ENCODE assay signal across 29 mouse cellular contexts in genomic region chr6:145916401-145916800, GRCm38 (mm10). TPM values are rescaled to one million over a fixed set of nuclear protein-coding genes. Genes with fewer than 3 reads are reported as not detected.
A peak's percentile ranks its signal among the peaks of the same experiment; 100 is the strongest.
DNase-seq lines count a peak whose midpoint lies in the region; ATAC-seq and TF ChIP-seq lines count a peak whose summit lies in the region.
"Had no signal": no experiment of that assay in that cellular context is flagged by ENCODE, and none has a peak within 500 bp of the region (broad histone marks: within the 10 kb centered on the region; RNA-seq: fewer than 3 reads in every experiment).

No protein-coding gene starts in this region.

- no peaks in the 10 kb centered on the region for H3K27me3 ChIP-seq in forebrain, embryonic 14.5 days (replicated peaks; ENCODE audit: control insufficient read depth, insufficient read depth, low read length)
- H3K27me3 ChIP-seq in forebrain, postnatal 0 days (ENCODE audit: insufficient read depth, low read length) = no peaks in the 10 kb centered on the region
- H3K27me3 ChIP-seq: embryonic facial prominence, embryonic 13.5 days; hindbrain, embryonic 13.5 days; intestine, embryonic 15.5 days had no signal

- no peak overlapping the region for H3K27ac ChIP-seq in forebrain, embryonic 14.5 days (ENCODE audit: low read depth, low read length)
- H3K27ac ChIP-seq in forebrain, postnatal 0 days (ENCODE audit: low read depth, low read length) = no peak overlapping the region
- H3K27ac ChIP-seq: embryonic facial prominence, embryonic 10.5 days; embryonic facial prominence, embryonic 13.5 days; heart, embryonic 10.5 days; hindbrain, embryonic 10.5 days; hindbrain, embryonic 13.5 days; intestine, embryonic 15.5 days had no signal

- H3K9ac ChIP-seq in forebrain, embryonic 14.5 days (ENCODE audit: low read length) = no peak overlapping the region
- no peak overlapping the region for H3K9ac ChIP-seq in forebrain, postnatal 0 days
- H3K9ac ChIP-seq: embryonic facial prominence, embryonic 13.5 days; hindbrain, embryonic 13.5 days; intestine, embryonic 15.5 days had no signal

- peak; percentile 65 for ATAC-seq in forebrain, embryonic 14.5 days
- ATAC-seq in forebrain, postnatal 0 days = peak; percentile 69
- ATAC-seq: CD4-positive, CD25-positive, alpha-beta regulatory T cell, adult 4 months; hindbrain, embryonic 16.5 days; intestine, embryonic 15.5 days had no signal

- peak; percentile 24 for DNase-seq in retina, postnatal 1 day
- DNase-seq in retina, embryonic 14.5 days (ENCODE audit: low spot score) = no peak
- peak; percentile 20 for DNase-seq in brain, embryonic 18.5 days (ENCODE audit: low read depth, low spot score)
- peak; percentile 58 for DNase-seq in forebrain, embryonic 14.5 days (ENCODE audit: low spot score)
- no peak for DNase-seq in forebrain, postnatal 0 days
- DNase-seq in ovary, postnatal 14 days (ENCODE audit: low spot score) = no peak
- no peak for DNase-seq in thymus, postnatal 10 days (ENCODE audit: low spot score in 2 of 2)
- DNase-seq in heart, adult 8-10 months (ENCODE audit: low spot score) = no peak
- DNase-seq: adrenal gland, adult 8-10 months; adrenal gland, postnatal 25 days; cerebellum, adult 11-12 months; cerebellum, adult 8-10 months; cerebellum, postnatal 10 days; cerebellum, postnatal 36 days; embryo, embryonic 11 days; gastrocnemius, postnatal 25 days; heart, adult 18-20 months; heart, postnatal 36 days; kidney, adult 11 months had no signal

- no peak overlapping the region for H3K4me2 ChIP-seq in forebrain, embryonic 14.5 days (ENCODE audit: low read length)
- H3K4me2 ChIP-seq in forebrain, postnatal 0 days (ENCODE audit: low read depth) = no peak overlapping the region
- H3K4me2 ChIP-seq: embryonic facial prominence, embryonic 13.5 days; hindbrain, embryonic 13.5 days; intestine, embryonic 15.5 days had no signal

- H3K9me3 ChIP-seq in forebrain, embryonic 14.5 days (replicated peaks; ENCODE audit: control insufficient read depth, low read length) = no peaks in the 10 kb centered on the region
- no peaks in the 10 kb centered on the region for H3K9me3 ChIP-seq in forebrain, postnatal 0 days (ENCODE audit: low read length)
- H3K9me3 ChIP-seq: embryonic facial prominence, embryonic 10.5 days; embryonic facial prominence, embryonic 13.5 days; heart, embryonic 10.5 days; hindbrain, embryonic 10.5 days; hindbrain, embryonic 13.5 days; intestine, embryonic 15.5 days had no signal

- no peaks in the 10 kb centered on the region for H3K36me3 ChIP-seq in forebrain, embryonic 14.5 days (ENCODE audit: control insufficient read depth, insufficient read depth, low read length)
- no peaks in the 10 kb centered on the region for H3K36me3 ChIP-seq in forebrain, postnatal 0 days (ENCODE audit: insufficient read depth)
- H3K36me3 ChIP-seq: embryonic facial prominence, embryonic 10.5 days; embryonic facial prominence, embryonic 13.5 days; heart, embryonic 10.5 days; hindbrain, embryonic 10.5 days; hindbrain, embryonic 13.5 days; intestine, embryonic 15.5 days had no signal

- no peak for TF ChIP-seq CTCF in forebrain, postnatal 0 days (IDR thresholded peaks at IDR 0.05; ENCODE audit: low read depth)

- peaks cover 4% of the 10 kb centered on the region; the same call in 1 of the 2 replicates for H3K4me1 ChIP-seq in forebrain, embryonic 14.5 days (ENCODE audit: control insufficient read depth, insufficient read depth, low read length)
- no peaks in the 10 kb centered on the region for H3K4me1 ChIP-seq in forebrain, postnatal 0 days (ENCODE audit: insufficient read depth)
- H3K4me1 ChIP-seq: hindbrain, embryonic 13.5 days; intestine, embryonic 15.5 days had no signal

- 5% methylated on average over 6 of the region's 6 CpGs for WGBS in forebrain, embryonic 14.5 days
- WGBS in forebrain, postnatal 0 days = 8% methylated on average over 6 of the region's 6 CpGs

- no peak overlapping the region for H3K4me3 ChIP-seq in forebrain, embryonic 14.5 days (ENCODE audit: low read depth, low read length)
- H3K4me3 ChIP-seq in forebrain, postnatal 0 days (ENCODE audit: low read depth, low read length) = no peak overlapping the region
- H3K4me3 ChIP-seq: embryonic facial prominence, embryonic 10.5 days; embryonic facial prominence, embryonic 13.5 days; erythroblast, embryonic 14.5 days; heart, embryonic 10.5 days; hindbrain, embryonic 10.5 days; hindbrain, embryonic 13.5 days; intestine, embryonic 15.5 days had no signal

RNA-seq across cellular contexts. Expression of gene Sspn, which starts 15.0 kb away (rescaled TPM):
- 1.9 and 2.2 TPM in 2 replicates for polyA plus RNA-seq in forebrain, embryonic 14.5 days (2014; fragmentation: Nextera tagmentation; extraction: Ambion mirVana)
- 3.2 and 4.3 TPM in 2 replicates for total RNA-seq in forebrain, postnatal 0 days (2014; rRNA removed)
- 2.8 and 4.8 TPM in 2 replicates for polyA plus RNA-seq in forebrain, postnatal 0 days (2015; fragmentation: Nextera tagmentation; extraction: Ambion mirVana)
- total RNA-seq in heart, adult 8-10 months (2022) = 100 to 1,000 TPM; 100 to 117 (median 109) TPM
- total RNA-seq: MEL had no signal
- polyA plus RNA-seq: CD4-positive, CD25-positive, alpha-beta regulatory T cell, adult 4 months; erythroblast, embryonic 14.5 days had no signal

RNA-seq across cellular contexts. Expression of gene Bhlhe41, which starts 51.0 kb away (rescaled TPM):
- 1.7 and 2.5 TPM in 2 replicates for polyA plus RNA-seq in forebrain, embryonic 14.5 days (2014; fragmentation: Nextera tagmentation; extraction: Ambion mirVana)
- 2.7 and 5.2 TPM in 2 replicates for total RNA-seq in forebrain, postnatal 0 days (2014; rRNA removed)
- polyA plus RNA-seq in forebrain, postnatal 0 days (2015; fragmentation: Nextera tagmentation; extraction: Ambion mirVana) = 2.7 and 4.1 TPM in 2 replicates
- total RNA-seq in heart, adult 8-10 months (2022) = 10 to 100 TPM; 27.4 to 57.3 (median 35.1) TPM
- total RNA-seq: MEL had no signal

Comparison
In these comparisons a context has a peak if more than half of its experiments do, and no peak if none do; other contexts are left out.
1. DNase-seq: peak in retina, postnatal 1 day (single experiment), brain, embryonic 18.5 days (single experiment) and forebrain, embryonic 14.5 days (single experiment); none in retina, embryonic 14.5 days (single experiment), forebrain, postnatal 0 days (single experiment), ovary, postnatal 14 days (single experiment), thymus, postnatal 10 days (0 of 2) and heart, adult 8-10 months (single experiment).
2. RNA of gene Sspn, which starts 15.0 kb away (total RNA-seq): 100 to 117 TPM in heart, adult 8-10 months; 3.2 to 4.3 TPM in forebrain, postnatal 0 days; every median in the first group is over 10 times any median in the second.